ENCODE assay signal across 12 mouse cellular contexts in genomic region chr16:86544121-86544520, GRCm38 (mm10).
"Had no signal": no experiment of that assay in that cellular context is flagged by ENCODE, and none has a peak within 500 bp of the region (broad histone marks: within the 10 kb centered on the region; RNA-seq: fewer than 3 reads in every experiment).

No protein-coding gene starts in this region.

- DNase-seq: left cerebral cortex, postnatal 4 days; liver; liver, embryonic 13.5 days; liver, postnatal 0 days; lung, adult 18-20 months; lung, adult 2 months; lung, embryonic 14.5 days; lung, postnatal 10 days; lung, postnatal 14 days; lung, postnatal 36 days; lung, postnatal 4 days; midbrain, embryonic 14.5 days had no signal
